Mouse (Mus musculus) heart, embryonic 14.5 days (tissue): ENCODE measurements around the gene Fam72a. TPM values are rescaled to one million over a fixed set of nuclear protein-coding genes. Genes with fewer than 3 reads are reported as not detected.

ENCODE experiments used
- ATAC-seq: fragments of 200-750 bp; cut with Nextera tagmentation; 2 replicates; pipeline ENCODE4 v1.8.0; 2017; ENCODE audit warnings: low read depth, moderate TSS enrichment; ENCODE audit not compliant: insufficient number of reproducible peaks, insufficient read depth, low FRiP score
- H3K27ac ChIP-seq, 2 experiments: fragments of 200-500 bp in 1 of 2; fragments of 300-500 bp in 1 of 2; sonication (generic) in 1 of 2; replicated peaks in 1 of 2; 2 replicates each; pipeline ENCODE4 v1.5.1; 2012 to 2014; ENCODE audit warnings: low read depth in 2 of 2, low read length in 2 of 2, control low read depth in 1 of 2, mild to moderate bottlenecking in 1 of 2, mixed read lengths in 1 of 2; ENCODE audit not compliant: control insufficient read depth in 1 of 2, insufficient read depth in 1 of 2
- H3K27me3 ChIP-seq: fragments of 300-500 bp; sonication (generic); 2 replicates; pipeline ENCODE4 v1.6.1; 2014; ENCODE audit warnings: mild to moderate bottlenecking, low read length, control low read depth; ENCODE audit not compliant: control insufficient read depth, insufficient read depth
- H3K36me3 ChIP-seq: fragments of 300-500 bp; sonication (generic); 2 replicates; pipeline ENCODE4 v1.6.1; 2014; ENCODE audit warnings: mild to moderate bottlenecking, control low read depth, low read length, mixed read lengths; ENCODE audit not compliant: control insufficient read depth, insufficient read depth
- H3K4me1 ChIP-seq, 2 experiments: fragments of 200-500 bp in 1 of 2; fragments of 300-500 bp in 1 of 2; sonication (generic) in 1 of 2; 2 replicates each; pipeline ENCODE4 v1.6.1; 2012 to 2014; ENCODE audit warnings: low read length in 2 of 2, control low read depth in 1 of 2, mixed read lengths in 1 of 2; ENCODE audit not compliant: control insufficient read depth in 2 of 2, insufficient read depth in 2 of 2
- H3K4me2 ChIP-seq: fragments of 300-500 bp; sonication (generic); 2 replicates; pipeline ENCODE4 v1.6.1; 2014; ENCODE audit warnings: mild to moderate bottlenecking, low read length
- H3K4me3 ChIP-seq, 2 experiments: fragments of 200-500 bp in 1 of 2; fragments of 300-500 bp in 1 of 2; sonication (generic) in 1 of 2; 2 replicates each; pipeline ENCODE4 v1.5.1; 2012 to 2014; ENCODE audit warnings: low read length in 2 of 2, mild to moderate bottlenecking in 2 of 2, control low read depth in 1 of 2, low read depth in 1 of 2, moderate library complexity in 1 of 2; ENCODE audit not compliant: control insufficient read depth in 1 of 2, insufficient read depth in 1 of 2
- H3K9ac ChIP-seq: fragments of 300-500 bp; sonication (generic); 2 replicates; pipeline ENCODE4 v1.6.1; 2014; ENCODE audit warnings: mild to moderate bottlenecking, low read length
- H3K9me3 ChIP-seq: fragments of 300-500 bp; sonication (generic); 2 replicates; pipeline ENCODE4 v1.6.1; 2016; ENCODE audit warnings: low read length, control low read depth; ENCODE audit not compliant: control insufficient read depth
- WGBS: fragments of 180-500 bp; shearing (Covaris S2); extraction: QIAGEN DNeasy Blood & Tissue Kit; methylation state at CpG from one replicate; pipeline ENCODE4 v1.1.7; 2014; 5-methylcytosine and 5-hydroxymethylcytosine counted together
- polyA plus RNA-seq: library from polyadenylated mRNA; unstranded; fragments of >200 nt; fragmentation: Nextera tagmentation; extraction: Ambion mirVana; gene quantifications from 2 replicates; pipeline ENCODE4 v1.2.1, GENCODE M21; 2014

Gene Fam72a
- polyA plus RNA-seq, 1 experiment from 2014 or later, result 2.2 TPM

GRCm38 (mm10) chr1:131569721-131570120 is 42.0 kb downstream of the Fam72a start:
- WGBS, result 53% methylated on average over 6 of the region's 6 CpGs

GRCm38 (mm10) chr1:131570391-131570790 is 42.7 kb downstream of the Fam72a start:
- Histone ChIP-seq H3K4me2 (no peak overlapping the region), H3K36me3 (no peaks in the 10 kb centered on the region), H3K9me3 (no peaks in the 10 kb centered on the region), H3K4me1 (no peaks in the 10 kb centered on the region), H3K27me3 (no peaks in the 10 kb centered on the region), H3K27ac (no peak overlapping the region), H3K9ac (no peak overlapping the region), H3K4me3 (no peak overlapping the region)
- WGBS, result 90% methylated on average over 4 of the region's 4 CpGs
- no peak for ATAC-seq

More at GRCm38 (mm10) chr1:131569721-131570120, 42.0 kb downstream of the Fam72a start:
- Histone ChIP-seq H3K9ac (no peak overlapping the region), H3K27me3 (no peaks in the 10 kb centered on the region), H3K9me3 (no peaks in the 10 kb centered on the region), H3K4me2 (no peak overlapping the region), H3K36me3 (no peaks in the 10 kb centered on the region), H3K4me1 (no peaks in the 10 kb centered on the region), H3K4me3 (no peak overlapping the region), H3K27ac (no peak overlapping the region)
- ATAC-seq, result no peak

- Histone ChIP-seq H3K27me3 (no peaks in the 10 kb centered on the region), H3K9me3 (no peaks in the 10 kb centered on the region), H3K36me3 (no peaks in the 10 kb centered on the region), H3K4me1 (no peaks in the 10 kb centered on the region), H3K9ac (no peak overlapping the region), H3K4me2 (no peak overlapping the region), H3K27ac (no peak overlapping the region), H3K4me3 (no peak overlapping the region)
- no peak for ATAC-seq
- WGBS, result 86% methylated on average over 14 of the region's 14 CpGs
Measured at GRCm38 (mm10) chr1:131573721-131574120, 46.0 kb downstream of the Fam72a start.

GRCm38 (mm10) chr1:131578943-131579680 is 51.4 kb downstream of the Fam72a start:
- WGBS, result 71% methylated on average over 17 of the region's 17 CpGs
- no peak overlapping the region for H3K4me2 ChIP-seq
- H3K9me3 ChIP-seq, result no peaks in the 10 kb centered on the region
- no peak overlapping the region for H3K27ac ChIP-seq
- no peaks in the 10 kb centered on the region for H3K27me3 ChIP-seq
- H3K4me1 ChIP-seq, result peaks cover 0 to 6% of the 10 kb centered on the region in 2 experiments; a peak in 3 of 4 replicates
- H3K9ac ChIP-seq, result no peak overlapping the region
- no peaks in the 10 kb centered on the region for H3K36me3 ChIP-seq
- H3K4me3 ChIP-seq, result no peak overlapping the region
- no peak for ATAC-seq

GRCm38 (mm10) chr1:131580389-131580788 is 52.7 kb downstream of the Fam72a start:
- no peak for ATAC-seq
- H3K4me1 ChIP-seq, result peaks cover 0 to 6% of the 10 kb centered on the region in 2 experiments; a peak in 3 of 4 replicates
- no peak overlapping the region for H3K4me2 ChIP-seq
- no peaks in the 10 kb centered on the region for H3K27me3 ChIP-seq
- H3K9me3 ChIP-seq, result no peaks in the 10 kb centered on the region
- H3K9ac ChIP-seq, result no peak overlapping the region
- no peak overlapping the region for H3K4me3 ChIP-seq
- WGBS, result 41% methylated on average over 4 of the region's 4 CpGs
- H3K27ac ChIP-seq, result no peak overlapping the region
- H3K36me3 ChIP-seq, result no peaks in the 10 kb centered on the region

- Histone ChIP-seq H3K27me3 (no peaks in the 10 kb centered on the region), H3K4me3 (no peak overlapping the region), H3K27ac (no peak overlapping the region), H3K36me3 (no peaks in the 10 kb centered on the region), H3K4me1 (peaks cover 6 to 9% of the 10 kb centered on the region in 2 experiments), H3K9ac (no peak overlapping the region), H3K4me2 (no peak overlapping the region), H3K9me3 (no peaks in the 10 kb centered on the region)
- ATAC-seq, result no peak
- WGBS, result 83% methylated on average over 3 of the region's 3 CpGs
Measured at GRCm38 (mm10) chr1:131583598-131583997, 55.9 kb downstream of the Fam72a start.

- no peaks in the 10 kb centered on the region for H3K9me3 ChIP-seq
- no peak overlapping the region for H3K27ac ChIP-seq
- H3K4me3 ChIP-seq, result no peak overlapping the region
- H3K36me3 ChIP-seq, result no peaks in the 10 kb centered on the region
- WGBS, result 19% methylated on average over 8 of the region's 8 CpGs
- no peak overlapping the region for H3K9ac ChIP-seq
- no peak for ATAC-seq
- H3K4me2 ChIP-seq, result no peak overlapping the region
- no peaks in the 10 kb centered on the region for H3K27me3 ChIP-seq
- peaks cover 3 to 6% of the 10 kb centered on the region in 2 experiments for H3K4me1 ChIP-seq
Measured at GRCm38 (mm10) chr1:131586836-131587235, 59.1 kb downstream of the Fam72a start.
